Mouse (Mus musculus): ENCODE results near the gene Lta. TPM values are rescaled to one million over a fixed set of nuclear protein-coding genes. Genes with fewer than 3 reads are reported as not detected.

The Lta gene
- 0.10 and 0.22 TPM in 2 replicates for polyA plus RNA-seq (2012)

DNA sequence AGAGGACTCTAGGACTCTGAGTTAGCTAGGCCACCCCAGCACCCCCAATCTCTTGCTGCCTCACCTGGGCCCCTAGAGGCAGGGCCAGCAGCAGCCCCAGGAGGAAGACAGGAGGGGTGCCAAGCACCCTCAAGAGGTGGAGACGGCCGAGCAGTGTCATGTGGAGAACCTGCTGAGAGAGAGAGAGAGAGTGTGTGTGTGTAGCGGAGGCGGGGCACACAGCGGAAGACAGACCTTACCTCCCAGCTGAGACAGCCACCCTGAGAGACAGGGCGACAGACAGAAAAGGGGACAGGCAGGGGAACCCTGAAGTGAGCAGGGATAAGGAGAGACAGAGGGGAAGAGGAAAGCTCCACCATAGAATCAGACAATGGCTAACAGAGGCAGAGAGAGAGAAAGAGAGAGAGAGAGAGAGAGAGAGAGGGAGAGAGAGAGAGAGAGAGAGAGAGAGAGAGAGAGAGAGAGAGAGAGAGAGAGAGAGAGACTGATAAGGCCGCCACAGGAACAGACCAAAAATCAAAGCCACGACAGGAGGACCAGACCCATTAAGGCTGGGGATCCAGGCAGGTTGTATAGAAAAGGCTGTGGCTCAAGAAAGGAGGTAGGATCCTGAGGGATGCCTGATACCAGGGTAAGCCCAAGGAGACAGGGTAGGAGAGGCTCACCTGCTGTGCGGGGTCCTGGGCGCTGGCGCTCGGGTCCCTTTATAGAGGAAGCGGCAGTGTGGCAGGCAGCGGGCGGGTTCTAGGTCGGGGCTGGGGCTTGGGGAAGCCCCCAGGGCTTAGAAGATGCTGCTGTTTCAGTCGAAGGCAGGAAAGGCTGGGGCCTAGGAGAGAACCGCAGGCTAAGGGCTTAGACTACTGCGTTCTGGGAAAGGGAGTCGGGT, at the start of gene Lta:
Gene Lta, minus strand, starts transcription at position 858 of the 886 bp plus-strand sequence.

DNA sequence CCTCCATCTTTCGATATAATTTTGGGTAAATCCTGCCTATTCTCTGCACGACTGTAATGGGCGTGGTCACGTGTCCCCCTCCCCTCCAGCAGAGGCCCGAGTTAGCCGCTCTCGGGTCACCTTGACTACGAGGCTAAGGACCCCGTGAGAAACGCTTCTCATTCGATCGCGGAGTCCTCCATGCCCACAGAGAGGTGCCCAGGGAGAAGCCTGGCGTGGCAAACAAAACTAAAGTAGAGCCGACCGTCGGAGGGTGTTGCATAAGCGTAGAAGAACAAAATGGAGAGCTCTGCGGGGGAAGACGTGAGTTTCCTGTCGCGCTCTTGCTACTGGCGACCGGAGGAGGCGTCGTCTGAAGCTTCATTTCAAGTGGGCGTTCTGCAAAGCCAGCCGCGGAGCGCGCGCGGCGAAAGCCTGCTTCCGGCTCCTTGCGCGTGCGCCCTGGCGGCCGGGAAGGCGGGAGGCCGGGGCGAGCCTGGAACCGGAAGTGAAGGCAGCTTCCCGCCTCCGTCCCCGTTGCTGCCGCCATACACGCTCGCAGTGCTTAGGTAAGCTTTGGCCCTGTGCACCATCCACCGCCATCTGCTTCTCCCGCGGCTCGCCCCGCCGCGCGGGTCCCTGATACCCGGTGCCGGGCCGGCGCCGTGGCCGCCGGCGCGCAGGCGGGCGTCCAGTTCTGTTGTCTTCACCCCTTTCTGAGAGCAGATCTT, 36.3 kb upstream of the Lta start, which contains the start of gene Ddx39b:
Gene Ddx39b, plus strand, starts transcription at position 442 of the 710 bp plus-strand sequence.

DNA sequence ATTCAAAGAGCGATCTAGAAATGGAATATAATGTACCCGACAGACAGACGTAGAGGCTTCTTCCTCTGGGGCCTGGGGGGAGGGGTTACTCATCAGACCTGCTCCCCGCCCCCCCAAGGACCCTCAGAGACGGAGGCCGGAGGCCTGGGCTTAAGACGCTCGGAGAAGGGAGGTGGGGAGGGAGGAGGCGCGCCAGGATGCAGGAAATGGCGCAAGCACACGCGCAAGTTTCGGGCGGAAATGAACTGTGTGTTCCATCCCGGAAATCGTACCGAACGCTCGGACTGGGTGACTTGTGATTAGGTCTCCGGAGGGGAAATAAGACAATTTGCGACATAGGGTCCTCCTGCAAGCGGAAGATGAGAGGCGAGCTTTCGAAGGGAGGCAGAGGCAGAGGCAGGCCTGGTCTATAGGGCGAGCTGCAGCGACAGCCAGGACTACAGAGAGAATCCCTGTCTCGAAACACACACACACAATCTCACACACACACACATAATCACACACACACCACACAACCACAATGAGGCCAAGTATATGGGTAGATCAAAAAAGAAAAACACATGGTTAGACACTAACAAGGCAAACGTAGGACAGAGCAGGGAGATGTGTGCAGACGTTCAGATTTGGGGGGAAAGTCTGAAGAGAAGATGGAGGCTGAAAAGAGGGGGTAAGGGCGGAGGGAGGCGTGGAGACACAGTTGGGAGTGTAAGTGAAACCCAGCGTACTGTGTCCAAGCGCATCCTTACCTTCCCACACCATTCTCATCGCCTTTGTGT, 30.7 kb upstream of the Lta start, which contains the start of gene Nfkbil1:
Gene Nfkbil1, minus strand, starts transcription at position 179 of the 776 bp plus-strand sequence.

GRCm38 (mm10) chr17:35233114-35233980, 28.2 kb upstream of the Lta start, which contains the start of gene Atp6v1g2:
TSS of gene Atp6v1g2 (plus strand) at chr17:35233660.

DNA sequence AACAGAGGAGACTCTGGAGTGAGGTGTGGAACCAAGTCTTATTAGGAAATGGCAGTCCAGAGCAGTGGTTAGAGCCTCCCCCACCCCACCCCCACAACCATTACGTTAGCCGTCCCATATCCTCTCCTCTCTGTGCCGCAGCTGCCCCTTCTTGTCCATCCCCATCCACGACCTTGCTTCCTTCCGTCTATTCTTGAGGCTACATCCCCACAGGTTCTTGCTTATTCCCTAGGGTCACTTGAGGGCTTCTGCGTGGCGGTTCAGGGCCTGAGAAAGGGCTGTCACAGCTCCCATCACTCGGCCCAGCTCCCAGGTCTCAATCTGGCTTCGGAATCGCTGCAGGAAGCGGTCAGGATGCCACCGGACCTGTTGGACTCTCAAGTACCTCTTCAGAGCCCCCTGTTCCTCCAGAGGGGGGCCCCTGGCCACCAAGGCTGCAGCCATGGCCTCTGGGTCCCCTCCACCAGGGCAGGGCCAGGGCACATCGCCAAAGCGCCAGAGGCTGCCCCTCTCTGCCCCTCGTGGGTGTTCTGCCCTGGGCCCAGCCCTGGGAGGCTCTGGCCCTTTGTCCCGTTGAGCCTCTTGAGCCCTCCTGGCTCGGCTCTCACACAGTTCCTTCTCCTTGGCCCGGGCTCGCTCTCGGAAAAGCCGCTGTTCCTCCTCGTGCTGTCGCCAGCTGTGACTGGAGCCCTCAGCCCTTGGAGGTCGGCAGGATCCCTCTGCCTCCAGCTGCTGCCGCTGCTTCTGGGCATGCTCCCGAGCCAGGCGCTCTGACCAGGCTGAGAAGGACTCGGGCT, 15.2 kb upstream of the Lta start, which contains the start of gene Gm16181:
Gene Gm16181, plus strand, starts transcription at position 679 of the 797 bp plus-strand sequence.

GRCm38 (mm10) chr17:35201787-35202186, 3.4 kb downstream of the Lta start, which contains the start of gene Tnf:
TSS of gene Tnf (minus strand) at chr17:35202007.

DNA sequence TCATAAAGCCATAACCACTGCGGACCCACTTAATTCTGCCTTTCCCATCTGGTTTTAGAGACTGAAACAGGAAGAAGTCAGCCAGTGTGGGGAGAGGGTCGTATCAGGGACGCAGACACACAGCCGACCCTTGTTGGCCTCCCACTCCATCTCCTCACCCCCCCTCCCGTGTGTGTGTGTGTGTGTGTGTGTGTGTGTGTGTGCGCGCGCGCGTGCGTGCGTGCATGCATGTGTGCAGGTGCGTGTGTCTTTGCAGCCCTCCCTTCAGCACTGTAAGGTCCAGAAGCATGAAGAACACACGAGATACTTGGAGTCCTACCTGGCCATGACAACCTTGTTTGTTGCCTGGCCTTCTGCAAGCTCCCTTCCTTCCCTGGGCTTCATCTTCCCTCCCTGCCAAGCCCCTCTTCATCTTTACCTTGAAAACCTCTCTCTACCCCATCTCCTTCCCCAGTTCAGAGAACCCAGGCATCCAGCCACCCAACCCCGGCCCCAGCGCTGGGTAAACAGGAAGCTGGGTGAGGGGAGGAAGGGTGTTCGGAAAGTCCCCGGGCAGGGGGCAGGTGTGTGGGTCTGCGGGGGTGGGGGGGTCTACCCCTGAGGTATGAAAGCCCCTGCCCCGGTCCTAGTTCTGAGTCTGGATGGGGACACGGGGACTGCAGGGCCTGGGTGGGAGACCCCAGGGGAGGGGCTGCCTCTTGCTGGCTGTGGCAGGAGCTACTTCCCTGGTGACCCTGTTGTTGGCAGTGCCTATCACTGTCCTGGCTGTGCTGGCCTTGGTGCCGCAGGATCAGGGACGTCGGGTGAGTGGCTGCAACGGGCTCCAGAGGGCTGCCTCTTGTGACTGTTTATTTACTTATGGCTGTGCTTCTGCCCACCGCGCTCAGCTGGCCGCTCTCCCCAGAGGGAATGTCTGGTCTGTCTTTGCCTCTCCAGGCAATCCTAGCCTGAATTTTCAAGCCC, 11.0 kb downstream of the Lta start, which contains the start of gene Ltb:
Gene Ltb, plus strand, starts transcription at position 559 of the 963 bp plus-strand sequence.

DNA sequence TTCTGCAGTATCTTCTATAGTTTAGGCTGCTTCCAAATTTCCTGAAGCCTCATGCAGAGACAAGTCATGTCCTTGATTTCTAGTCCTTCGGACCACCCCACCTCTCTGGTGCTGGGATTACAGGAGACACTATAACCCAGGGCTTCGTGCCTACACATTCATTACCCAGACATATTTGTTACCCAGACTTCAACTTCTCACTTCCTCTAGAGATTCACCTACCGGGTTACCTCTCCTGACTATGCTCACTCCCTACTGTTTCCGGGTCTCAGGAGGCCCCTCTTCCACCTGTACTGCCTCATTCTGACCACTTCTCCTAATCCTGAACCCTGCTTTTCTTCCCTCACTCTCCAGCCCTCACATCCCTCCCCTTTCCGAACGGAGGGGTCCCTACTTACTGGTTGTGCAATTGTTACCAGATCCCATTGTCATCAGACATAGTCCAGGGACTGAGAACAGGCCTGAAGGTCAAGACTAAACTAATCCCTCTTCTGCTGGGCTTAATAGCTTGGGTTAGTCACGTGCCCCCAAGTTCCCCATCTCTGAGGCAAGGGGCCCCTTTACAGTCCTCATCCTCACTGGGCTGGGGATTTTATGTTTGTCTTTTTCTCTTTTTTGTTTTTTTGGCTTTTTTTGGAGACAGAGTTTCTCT, 17.1 kb downstream of the Lta start, which contains the start of gene Lst1:
Gene Lst1, minus strand, starts transcription at position 481 of the 652 bp plus-strand sequence.

GRCm38 (mm10) chr17:35175968-35176367, 29.2 kb downstream of the Lta start, which contains the start of gene Aif1:
TSS of gene Aif1 (minus strand) at chr17:35176068.

GRCm38 (mm10) chr17:35164568-35165450, 40.3 kb downstream of the Lta start, which contains the start of gene Prrc2a:
TSS of gene Prrc2a (minus strand) at chr17:35164897.

Other genes with a start within 250 kb of the Lta start
- gene Hspa1b, start 246.1 kb downstream of the Lta start, polyA plus RNA-seq (2012): 425 and 1,961 TPM in 2 replicates
- 0.52 TPM in 1 of 2 replicates, not detected in the other for gene Gm20481, start 235.4 kb downstream of the Lta start, polyA plus RNA-seq (2012)
- 239 and 1,296 TPM in 2 replicates for gene Hspa1a, start 233.2 kb downstream of the Lta start, polyA plus RNA-seq (2012)
- gene Hspa1l, start 232.6 kb downstream of the Lta start, polyA plus RNA-seq (2012): 0.06 TPM in 1 of 2 replicates, not detected in the other
- gene Lsm2, start 223.5 kb downstream of the Lta start, polyA plus RNA-seq (2012): 154 and 167 TPM in 2 replicates
- 841 and 875 TPM in 2 replicates for gene Vars, start 204.4 kb downstream of the Lta start, polyA plus RNA-seq (2012)
- 0.24 and 0.38 TPM in 2 replicates for gene Vwa7, start 188.8 kb downstream of the Lta start, polyA plus RNA-seq (2012)
- 6.0 and 11.9 TPM in 2 replicates for gene Sapcd1, start 177.3 kb downstream of the Lta start, polyA plus RNA-seq (2012)
- 3.4 and 5.4 TPM in 2 replicates for gene Msh5, start 158.6 kb downstream of the Lta start, polyA plus RNA-seq (2012)
- 109 and 129 TPM in 2 replicates for gene Clic1, start 155.4 kb downstream of the Lta start, polyA plus RNA-seq (2012)
- gene Ddah2, start 146.3 kb downstream of the Lta start, polyA plus RNA-seq (2012): 33.8 and 58.4 TPM in 2 replicates
- 0.09 TPM in 1 of 2 replicates, not detected in the other for gene Ly6g6c, start 140.0 kb downstream of the Lta start, polyA plus RNA-seq (2012)
- gene Mpig6b, start 139.2 kb downstream of the Lta start, polyA plus RNA-seq (2012): 0.04 TPM in 1 of 2 replicates, not detected in the other
- gene Ly6g6e, start 128.4 kb downstream of the Lta start, polyA plus RNA-seq (2012): not detected in 2 replicates
- gene Ly6g6d, start 127.3 kb downstream of the Lta start, polyA plus RNA-seq (2012): 0.26 TPM in 1 of 2 replicates, not detected in the other
- 0.06 and 0.28 TPM in 2 replicates for gene Ly6g6f, start 119.7 kb downstream of the Lta start, polyA plus RNA-seq (2012)
- gene Abhd16a, start 116.1 kb downstream of the Lta start, polyA plus RNA-seq (2012): 118 and 123 TPM in 2 replicates
- not detected in 2 replicates for gene Ly6g5c, start 97.1 kb downstream of the Lta start, polyA plus RNA-seq (2012)
- gene Ly6g5b, start 89.9 kb downstream of the Lta start, polyA plus RNA-seq (2012): 0.45 and 0.69 TPM in 2 replicates
- 73.8 and 84.9 TPM in 2 replicates for gene Gpank1, start 83.9 kb downstream of the Lta start, polyA plus RNA-seq (2012)
- gene Csnk2b, start 83.3 kb downstream of the Lta start, polyA plus RNA-seq (2012): 77.7 and 78.6 TPM in 2 replicates
- 4.1 and 4.4 TPM in 2 replicates for gene D17H6S53E, start 79.0 kb downstream of the Lta start, polyA plus RNA-seq (2012)
- gene Apom, start 73.3 kb downstream of the Lta start, polyA plus RNA-seq (2012): 0.37 and 0.84 TPM in 2 replicates
- 683 and 812 TPM in 2 replicates for gene Bag6, start 70.2 kb downstream of the Lta start, polyA plus RNA-seq (2012)
- gene Prrc2a, start 40.5 kb downstream of the Lta start, polyA plus RNA-seq (2012): 1,479 and 1,500 TPM in 2 replicates
- gene Aif1, start 29.3 kb downstream of the Lta start, polyA plus RNA-seq (2012): 3.5 and 4.0 TPM in 2 replicates
- gene Lst1, start 16.9 kb downstream of the Lta start, polyA plus RNA-seq (2012): 3.8 and 6.6 TPM in 2 replicates
- 14.0 and 15.6 TPM in 2 replicates for gene Ltb, start 10.9 kb downstream of the Lta start, polyA plus RNA-seq (2012)
- gene Tnf, start 3.3 kb downstream of the Lta start, polyA plus RNA-seq (2012): 12.8 and 21.1 TPM in 2 replicates
- not detected in 2 replicates for gene Gm16181, start 15.5 kb upstream of the Lta start, polyA plus RNA-seq (2012)
- 5.5 and 9.2 TPM in 2 replicates for gene Atp6v1g2, start 28.3 kb upstream of the Lta start, polyA plus RNA-seq (2012)
- 42.2 and 43.8 TPM in 2 replicates for gene Nfkbil1, start 30.4 kb upstream of the Lta start, polyA plus RNA-seq (2012)
- gene Ddx39b, start 36.4 kb upstream of the Lta start, polyA plus RNA-seq (2012): 404 and 440 TPM in 2 replicates
- 854 and 953 TPM in 2 replicates for gene H2-D1, start 57.4 kb upstream of the Lta start, polyA plus RNA-seq (2012)
- gene H2-Q1, start 115.1 kb upstream of the Lta start, polyA plus RNA-seq (2012): not detected in 2 replicates
- not detected in 2 replicates for gene H2-Q2, start 136.9 kb upstream of the Lta start, polyA plus RNA-seq (2012)
- gene H2-Q4, start 174.3 kb upstream of the Lta start, polyA plus RNA-seq (2012): 178 and 252 TPM in 2 replicates
- 207 and 337 TPM in 2 replicates for gene H2-Q6, start 219.5 kb upstream of the Lta start, polyA plus RNA-seq (2012)
- 180 and 308 TPM in 2 replicates for gene H2-Q7, start 233.8 kb upstream of the Lta start, polyA plus RNA-seq (2012)

Measured in megakaryocyte-erythroid progenitor cell, adult 5 weeks (primary cell).